Mouse (Mus musculus) forebrain, postnatal 0 days (tissue): Measurements from ENCODE around the gene Bag5. TPM values are rescaled to one million over a fixed set of nuclear protein-coding genes. Genes with fewer than 3 reads are reported as not detected.

Experiments
- ATAC-seq: fragments of 200-750 bp; cut with Nextera tagmentation; 2 replicates; pipeline ENCODE4 v1.8.0; 2017; ENCODE audit warnings: mild to moderate bottlenecking, moderate library complexity
- DNase-seq: peaks from one replicate; pipeline ENCODE4 v3.0.0-alpha.2; 2015
- H3K27ac ChIP-seq: fragments of 300-500 bp; sonication (generic); 2 replicates; pipeline ENCODE4 v1.5.1; 2014; ENCODE audit warnings: low read depth, mild to moderate bottlenecking, antibody characterized with exemption, low read length, moderate library complexity, mixed read lengths
- H3K27me3 ChIP-seq: fragments of 300-500 bp; sonication (generic); 2 replicates; pipeline ENCODE4 v1.6.1; 2014; ENCODE audit warnings: mild to moderate bottlenecking, low read length, mixed read lengths; ENCODE audit not compliant: insufficient read depth
- H3K36me3 ChIP-seq: fragments of 300-500 bp; sonication (generic); 2 replicates; pipeline ENCODE4 v1.6.1; 2014; ENCODE audit warnings: mild to moderate bottlenecking, moderate library complexity; ENCODE audit not compliant: insufficient read depth
- H3K4me1 ChIP-seq: fragments of 300-500 bp; sonication (generic); 2 replicates; pipeline ENCODE4 v1.6.1; 2014; ENCODE audit warnings: antibody characterized with exemption; ENCODE audit not compliant: insufficient read depth
- H3K4me2 ChIP-seq: fragments of 300-500 bp; sonication (generic); 2 replicates; pipeline ENCODE4 v1.6.1; 2014; ENCODE audit warnings: low read depth, mild to moderate bottlenecking, moderate library complexity
- H3K4me3 ChIP-seq: fragments of 300-500 bp; sonication (generic); 2 replicates; pipeline ENCODE4 v1.5.1; 2014; ENCODE audit warnings: low read depth, low read length, mixed read lengths
- H3K9ac ChIP-seq: fragments of 300-500 bp; sonication (generic); 2 replicates; pipeline ENCODE4 v1.6.1; 2014; ENCODE audit warnings: mild to moderate bottlenecking
- H3K9me3 ChIP-seq: fragments of 300-500 bp; sonication (generic); 2 replicates; pipeline ENCODE4 v1.6.1; 2016; ENCODE audit warnings: low read length
- CTCF ChIP-seq: sonication (generic); IDR thresholded peaks from 2 replicates; pipeline ENCODE4 v1.5.1; 2016; ENCODE audit warnings: antibody characterized with exemption, control low read depth, low read depth
- WGBS: fragments of 180-500 bp; shearing (Covaris S2); extraction: QIAGEN DNeasy Blood & Tissue Kit; methylation state at CpG from one replicate; pipeline ENCODE4 v1.1.7; 2014; 5-methylcytosine and 5-hydroxymethylcytosine counted together
- polyA plus RNA-seq: library from polyadenylated mRNA; unstranded; fragments of >200 nt; fragmentation: Nextera tagmentation; extraction: Ambion mirVana; gene quantifications from 2 replicates; pipeline ENCODE4 v1.2.1, GENCODE M21; 2015
- total RNA-seq: library from RNA; depleted of rRNA; stranded (reverse); fragments of >200 nt; gene quantifications from 2 replicates; pipeline ENCODE4 v1.2.3, GENCODE M21; 2014

Bag5 gene
- total and polyA plus RNA-seq, 2 experiments from 2014 or later = 50.6 to 71.2 TPM

GRCm38 (mm10) chr12:111734912-111735311, 21.9 kb upstream of the Bag5 start:
- Histone ChIP-seq H3K4me1 (0 out of 2 replicates have a peak, but pooled peaks cover 4% of the 10 kb centered on the region), H3K9me3 (no peaks in the 10 kb centered on the region), H3K4me2 (no peak overlapping the region), H3K27me3 (no peaks in the 10 kb centered on the region), H3K9ac (no peak overlapping the region), H3K27ac (no peak overlapping the region), H3K4me3 (no peak overlapping the region), H3K36me3 (0 out of 2 replicates have a peak, but pooled peaks cover 4% of the 10 kb centered on the region)
- DNase-seq (no peak), ATAC-seq (no peak)
- TF ChIP-seq CTCF = no peak
- 89% methylated on average over 3 of the region's 3 CpGs for WGBS

- Histone ChIP-seq H3K27ac (no peak overlapping the region), H3K9ac (no peak overlapping the region), H3K9me3 (no peaks in the 10 kb centered on the region), H3K36me3 (peaks cover 9% of the 10 kb centered on the region; the same call in 1 of the 2 replicates), H3K27me3 (no peaks in the 10 kb centered on the region), H3K4me3 (no peak overlapping the region), H3K4me2 (peak overlapping the region; percentile 31; the same call in 1 of the 2 replicates), H3K4me1 (0 out of 2 replicates have a peak, but pooled peaks cover 4% of the 10 kb centered on the region)
- ATAC-seq = no peak; the same call in 1 of the 2 replicates
- no peak for TF ChIP-seq CTCF
- DNase-seq = no peak
- 52% methylated on average over 5 of the region's 5 CpGs for WGBS
Measured at GRCm38 (mm10) chr12:111732921-111733320, 19.9 kb upstream of the Bag5 start.

- Histone ChIP-seq H3K9ac (no peak overlapping the region), H3K4me1 (0 out of 2 replicates have a peak, but pooled peaks cover 4% of the 10 kb centered on the region), H3K4me3 (peak overlapping the region; percentile 12; the same call in 1 of the 2 replicates), H3K36me3 (peaks cover 9% of the 10 kb centered on the region; the same call in 1 of the 2 replicates), H3K9me3 (no peaks in the 10 kb centered on the region), H3K27me3 (no peaks in the 10 kb centered on the region), H3K27ac (peak overlapping the region; percentile 57; the same call in 1 of the 2 replicates), H3K4me2 (peak overlapping the region; percentile 31)
- ATAC-seq = peak; percentile 98
- DNase-seq = peak; percentile 96
- TF ChIP-seq CTCF = peak; percentile 98
- 32% methylated on average over 30 of the region's 30 CpGs for WGBS
Measured at GRCm38 (mm10) chr12:111731822-111732807, 19.1 kb upstream of the Bag5 start.

- H3K36me3 ChIP-seq = peaks cover 9% of the 10 kb centered on the region; the same call in 1 of the 2 replicates
- no peak overlapping the region for H3K27ac ChIP-seq
- H3K4me1 ChIP-seq = 0 out of 2 replicates have a peak, but pooled peaks cover 4% of the 10 kb centered on the region
- no peak for DNase-seq
- no peaks in the 10 kb centered on the region for H3K9me3 ChIP-seq
- ATAC-seq = no peak
- no peak overlapping the region for H3K4me2 ChIP-seq
- no peaks in the 10 kb centered on the region for H3K27me3 ChIP-seq
- no peak for TF ChIP-seq CTCF
- H3K4me3 ChIP-seq = no peak overlapping the region
- H3K9ac ChIP-seq = no peak overlapping the region
- WGBS = 100% methylated on average over 1 of the region's 1 CpGs
Measured at GRCm38 (mm10) chr12:111727956-111728355, 14.9 kb upstream of the Bag5 start.

GRCm38 (mm10) chr12:111726122-111726463, 13.0 kb upstream of the Bag5 start:
- no peak overlapping the region for H3K4me3 ChIP-seq
- WGBS = 76% methylated on average over 4 of the region's 4 CpGs

GRCm38 (mm10) chr12:111725338-111726121, 12.5 kb upstream of the Bag5 start:
- no peaks in the 10 kb centered on the region for H3K27me3 ChIP-seq
- ATAC-seq (peak; percentile 49; the same call in 1 of the 2 replicates), DNase-seq (no peak)
- WGBS = 51% methylated on average over 12 of the region's 12 CpGs
- 0 out of 2 replicates have a peak overlapping the region, but pooled peaks have one; percentile 3 for H3K9ac ChIP-seq
- H3K36me3 ChIP-seq = peaks cover 5% of the 10 kb centered on the region; the same call in 1 of the 2 replicates
- no peaks in the 10 kb centered on the region for H3K9me3 ChIP-seq
- no peak for TF ChIP-seq CTCF
- H3K4me3 ChIP-seq = no peak overlapping the region
- H3K4me2 ChIP-seq = no peak overlapping the region
- peak overlapping the region; percentile 70 for H3K27ac ChIP-seq
- H3K4me1 ChIP-seq = no peaks in the 10 kb centered on the region

More at GRCm38 (mm10) chr12:111726122-111726463, 13.0 kb upstream of the Bag5 start:
- Histone ChIP-seq H3K9me3 (no peaks in the 10 kb centered on the region), H3K9ac (no peak overlapping the region), H3K27me3 (no peaks in the 10 kb centered on the region), H3K36me3 (peaks cover 5% of the 10 kb centered on the region; the same call in 1 of the 2 replicates), H3K27ac (peak overlapping the region; percentile 70), H3K4me1 (no peaks in the 10 kb centered on the region), H3K4me2 (no peak overlapping the region)
- ATAC-seq (peak; percentile 32; the same call in 1 of the 2 replicates), DNase-seq (no peak)
- no peak for TF ChIP-seq CTCF
